Mouse (Mus musculus) heart, embryonic 14.5 days (tissue): ENCODE data around the gene Mccc1. TPM values are rescaled to one million over a fixed set of nuclear protein-coding genes. Genes with fewer than 3 reads are reported as not detected.

Experiments used
- ATAC-seq: fragments of 200-750 bp; cut with Nextera tagmentation; 2 replicates; pipeline ENCODE4 v1.8.0; 2017; ENCODE audit warnings: low read depth, moderate TSS enrichment; ENCODE audit not compliant: insufficient number of reproducible peaks, insufficient read depth, low FRiP score
- H3K27ac ChIP-seq, 2 experiments: fragments of 200-500 bp in 1 of 2; fragments of 300-500 bp in 1 of 2; sonication (generic) in 1 of 2; replicated peaks in 1 of 2; 2 replicates each; pipeline ENCODE4 v1.5.1; 2012 to 2014; ENCODE audit warnings: low read depth in 2 of 2, low read length in 2 of 2, control low read depth in 1 of 2, mild to moderate bottlenecking in 1 of 2, mixed read lengths in 1 of 2; ENCODE audit not compliant: control insufficient read depth in 1 of 2, insufficient read depth in 1 of 2
- H3K27me3 ChIP-seq: fragments of 300-500 bp; sonication (generic); 2 replicates; pipeline ENCODE4 v1.6.1; 2014; ENCODE audit warnings: mild to moderate bottlenecking, low read length, control low read depth; ENCODE audit not compliant: control insufficient read depth, insufficient read depth
- H3K36me3 ChIP-seq: fragments of 300-500 bp; sonication (generic); 2 replicates; pipeline ENCODE4 v1.6.1; 2014; ENCODE audit warnings: mild to moderate bottlenecking, control low read depth, low read length, mixed read lengths; ENCODE audit not compliant: control insufficient read depth, insufficient read depth
- H3K4me1 ChIP-seq, 2 experiments: fragments of 200-500 bp in 1 of 2; fragments of 300-500 bp in 1 of 2; sonication (generic) in 1 of 2; 2 replicates each; pipeline ENCODE4 v1.6.1; 2012 to 2014; ENCODE audit warnings: low read length in 2 of 2, control low read depth in 1 of 2, mixed read lengths in 1 of 2; ENCODE audit not compliant: control insufficient read depth in 2 of 2, insufficient read depth in 2 of 2
- H3K4me2 ChIP-seq: fragments of 300-500 bp; sonication (generic); 2 replicates; pipeline ENCODE4 v1.6.1; 2014; ENCODE audit warnings: mild to moderate bottlenecking, low read length
- H3K4me3 ChIP-seq, 2 experiments: fragments of 200-500 bp in 1 of 2; fragments of 300-500 bp in 1 of 2; sonication (generic) in 1 of 2; 2 replicates each; pipeline ENCODE4 v1.5.1; 2012 to 2014; ENCODE audit warnings: low read length in 2 of 2, mild to moderate bottlenecking in 2 of 2, control low read depth in 1 of 2, low read depth in 1 of 2, moderate library complexity in 1 of 2; ENCODE audit not compliant: control insufficient read depth in 1 of 2, insufficient read depth in 1 of 2
- H3K9ac ChIP-seq: fragments of 300-500 bp; sonication (generic); 2 replicates; pipeline ENCODE4 v1.6.1; 2014; ENCODE audit warnings: mild to moderate bottlenecking, low read length
- H3K9me3 ChIP-seq: fragments of 300-500 bp; sonication (generic); 2 replicates; pipeline ENCODE4 v1.6.1; 2016; ENCODE audit warnings: low read length, control low read depth; ENCODE audit not compliant: control insufficient read depth
- WGBS: fragments of 180-500 bp; shearing (Covaris S2); extraction: QIAGEN DNeasy Blood & Tissue Kit; methylation state at CpG from one replicate; pipeline ENCODE4 v1.1.7; 2014; 5-methylcytosine and 5-hydroxymethylcytosine counted together
- polyA plus RNA-seq: library from polyadenylated mRNA; unstranded; fragments of >200 nt; fragmentation: Nextera tagmentation; extraction: Ambion mirVana; gene quantifications from 2 replicates; pipeline ENCODE4 v1.2.1, GENCODE M21; 2014

Gene Mccc1
- polyA plus RNA-seq, 1 experiment from 2014 or later: 58.9 TPM

DNA sequence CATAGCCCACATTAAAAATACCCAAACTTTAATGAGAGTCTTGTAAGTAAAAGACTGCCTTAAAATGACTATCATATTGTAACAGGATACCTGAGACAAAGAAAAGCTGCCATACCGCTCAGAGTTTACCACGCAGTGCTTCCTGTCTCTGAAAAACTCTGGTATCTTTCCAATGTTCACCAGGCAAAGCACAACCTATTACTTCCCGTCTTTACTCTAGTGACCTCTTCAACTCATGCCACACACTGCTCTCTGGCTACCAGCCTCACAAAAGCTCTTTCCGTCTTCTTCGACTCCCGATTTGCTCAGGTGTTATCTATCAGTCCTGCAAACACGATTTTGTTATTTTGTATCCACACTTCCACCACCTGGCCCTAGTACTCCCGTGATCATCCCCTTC, 70.6 kb downstream of the Mccc1 start:
- H3K9me3 ChIP-seq: no peaks in the 10 kb centered on the region
- H3K36me3 ChIP-seq: no peaks in the 10 kb centered on the region
- peak overlapping the region in 1 of 2 experiments; percentile 64; a peak in 2 of 4 replicates for H3K27ac ChIP-seq
- ATAC-seq: no peak
- WGBS: 15% methylated on average over 8 of the region's 8 CpGs
- peak overlapping the region; percentile 43 for H3K4me2 ChIP-seq
- no peak overlapping the region for H3K4me3 ChIP-seq
- H3K4me1 ChIP-seq: peaks cover 10 to 36% of the 10 kb centered on the region in 2 experiments
- peak overlapping the region; percentile 36; the same call in 1 of the 2 replicates for H3K9ac ChIP-seq
- no peaks in the 10 kb centered on the region for H3K27me3 ChIP-seq

- H3K36me3 ChIP-seq: no peaks in the 10 kb centered on the region
- H3K27ac ChIP-seq: no peak overlapping the region; a peak in 1 of 4 replicates
- H3K4me2 ChIP-seq: peak overlapping the region; percentile 43; the same call in 1 of the 2 replicates
Measured at GRCm38 (mm10) chr3:35929406-35929805, 71.1 kb downstream of the Mccc1 start.

GRCm38 (mm10) chr3:35925852-35926251, 74.6 kb downstream of the Mccc1 start:
- no peaks in the 10 kb centered on the region for H3K9me3 ChIP-seq
- H3K4me3 ChIP-seq: no peak overlapping the region
- H3K36me3 ChIP-seq: no peaks in the 10 kb centered on the region
- H3K27ac ChIP-seq: no peak overlapping the region
- H3K4me2 ChIP-seq: no peak overlapping the region
- no peak for ATAC-seq
- no peak overlapping the region for H3K9ac ChIP-seq
- 72% methylated on average over 2 of the region's 2 CpGs for WGBS
- no peaks in the 10 kb centered on the region for H3K27me3 ChIP-seq
- H3K4me1 ChIP-seq: peaks cover 5 to 38% of the 10 kb centered on the region in 2 experiments

More at GRCm38 (mm10) chr3:35929406-35929805, 71.1 kb downstream of the Mccc1 start:
- 26% methylated on average over 3 of the region's 3 CpGs for WGBS
- no peak overlapping the region for H3K9ac ChIP-seq
- no peaks in the 10 kb centered on the region for H3K9me3 ChIP-seq
- no peak for ATAC-seq
- H3K4me1 ChIP-seq: peaks cover 10 to 36% of the 10 kb centered on the region in 2 experiments
- H3K4me3 ChIP-seq: no peak overlapping the region
- H3K27me3 ChIP-seq: no peaks in the 10 kb centered on the region

DNA sequence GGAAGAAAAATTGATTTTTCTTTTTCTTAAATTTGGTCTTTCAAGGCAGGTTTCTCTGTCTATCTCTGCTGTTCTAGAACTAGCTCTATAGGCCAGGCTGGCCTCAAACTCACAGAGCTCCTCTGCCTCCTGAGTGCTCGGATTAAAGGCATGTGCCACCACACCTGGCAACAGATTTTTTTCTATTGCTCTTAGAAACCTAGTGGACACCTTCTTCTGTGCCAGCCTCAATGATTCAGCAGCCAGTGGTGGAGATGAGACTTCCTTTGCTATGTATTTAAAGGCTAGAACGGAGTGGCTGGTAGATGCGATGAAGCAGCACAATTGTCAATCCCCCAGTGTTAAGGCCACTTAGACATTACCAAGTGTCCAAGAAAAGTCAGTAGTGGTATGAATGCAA, 76.5 kb downstream of the Mccc1 start:
- no peak overlapping the region for H3K4me3 ChIP-seq
- H3K27me3 ChIP-seq: no peaks in the 10 kb centered on the region
- 0 out of 2 replicates have a peak, but pooled peaks cover 3% of the 10 kb centered on the region for H3K36me3 ChIP-seq
- no peaks in the 10 kb centered on the region for H3K9me3 ChIP-seq
- H3K27ac ChIP-seq: no peak overlapping the region
- ATAC-seq: no peak
- peaks cover 2 to 26% of the 10 kb centered on the region in 2 experiments for H3K4me1 ChIP-seq
- no peak overlapping the region for H3K9ac ChIP-seq
- 79% methylated on average over 3 of the region's 3 CpGs for WGBS
- no peak overlapping the region for H3K4me2 ChIP-seq

DNA sequence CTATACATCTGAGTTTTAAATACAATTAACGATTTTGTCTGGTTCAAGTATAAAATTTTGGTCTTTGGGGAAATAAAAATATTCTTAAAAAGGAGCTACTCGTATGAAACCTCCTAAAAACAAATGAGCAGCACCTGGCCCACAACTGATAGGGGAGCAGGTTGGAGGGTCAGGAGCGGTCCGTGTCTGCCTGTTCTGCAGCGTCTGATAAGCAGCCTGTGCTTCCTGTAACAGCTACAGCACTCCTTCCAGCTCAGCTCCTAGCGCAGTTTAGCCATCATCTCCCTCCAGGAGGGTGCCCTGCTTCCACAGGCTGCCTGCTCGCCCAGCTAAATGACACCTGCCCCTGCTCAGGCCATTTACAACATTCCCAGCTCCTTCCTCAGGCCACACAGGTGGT, 77.0 kb downstream of the Mccc1 start:
- WGBS: 19% methylated on average over 7 of the region's 7 CpGs
- Histone ChIP-seq H3K4me3 (no peak overlapping the region), H3K27ac (no peak overlapping the region), H3K9ac (no peak overlapping the region), H3K4me2 (no peak overlapping the region), H3K27me3 (no peaks in the 10 kb centered on the region), H3K9me3 (no peaks in the 10 kb centered on the region), H3K36me3 (peaks cover 4% of the 10 kb centered on the region; the same call in 1 of the 2 replicates), H3K4me1 (peaks cover 2 to 23% of the 10 kb centered on the region in 2 experiments)
- ATAC-seq: peak; percentile 64; the same call in 1 of the 2 replicates

- Histone ChIP-seq H3K4me3 (no peak overlapping the region), H3K4me1 (peaks cover 2 to 28% of the 10 kb centered on the region in 2 experiments), H3K27me3 (no peaks in the 10 kb centered on the region), H3K27ac (no peak overlapping the region), H3K4me2 (no peak overlapping the region), H3K9ac (no peak overlapping the region), H3K9me3 (no peaks in the 10 kb centered on the region), H3K36me3 (peaks cover 14% of the 10 kb centered on the region)
- ATAC-seq: no peak
- WGBS: 60% methylated on average over 4 of the region's 4 CpGs
Measured at GRCm38 (mm10) chr3:35922522-35922921, 78.0 kb downstream of the Mccc1 start.

GRCm38 (mm10) chr3:35918229-35918628, 82.2 kb downstream of the Mccc1 start:
- Histone ChIP-seq H3K27me3 (no peaks in the 10 kb centered on the region), H3K4me3 (no peak overlapping the region), H3K4me2 (no peak overlapping the region), H3K9me3 (no peaks in the 10 kb centered on the region), H3K36me3 (peaks cover 41% of the 10 kb centered on the region), H3K9ac (no peak overlapping the region), H3K27ac (no peak overlapping the region), H3K4me1 (peaks cover 0 to 13% of the 10 kb centered on the region in 2 experiments; a peak in 2 of 4 replicates)
- ATAC-seq: no peak
- 50% methylated on average over 3 of the region's 3 CpGs for WGBS
